Mouse (Mus musculus): ENCODE measurements around the gene Greb1. TPM values are rescaled to one million over a fixed set of nuclear protein-coding genes. Genes with fewer than 3 reads are reported as not detected.

Gene Greb1
- total RNA-seq, 1 experiment = 3.2 TPM

DNA sequence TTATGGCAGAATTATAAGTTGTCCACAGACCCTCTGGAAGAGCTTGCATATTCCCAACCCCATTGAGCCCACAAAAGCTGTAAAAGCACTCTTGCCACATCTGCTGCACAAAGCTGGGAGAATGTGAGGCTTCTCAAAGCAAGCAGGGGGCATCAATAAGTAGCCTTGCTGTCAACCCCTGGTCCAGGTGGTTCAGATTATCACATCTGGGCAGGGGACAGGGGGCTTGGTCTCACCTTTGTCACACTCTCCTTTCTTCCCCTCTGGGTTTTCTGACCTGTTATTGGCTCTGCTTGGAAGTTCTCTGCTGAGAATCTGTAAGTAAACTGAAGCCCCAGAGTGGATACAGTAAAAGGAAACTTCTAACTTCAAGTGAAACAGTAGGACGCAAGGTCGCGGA is 1.8 kb downstream of the Greb1 start:
- H3K9ac ChIP-seq (ENCODE audit: insufficient read depth, low read depth, low read length, poor library complexity, severe bottlenecking) = no peak overlapping the region
- H3K4me3 ChIP-seq (ENCODE audit: insufficient read depth in 1 of 2, low read depth in 1 of 2, low read length in 2 of 2, poor library complexity in 1 of 2, severe bottlenecking in 1 of 2) = no peak overlapping the region
- no peak overlapping the region for H3K27ac ChIP-seq (ENCODE audit: insufficient read depth, low read depth, low read length, poor library complexity, severe bottlenecking)
- in situ Hi-C loops (cut with MboI; ENCODE audit: low sequenced_read_pairs in 2 of 2, unreplicated experiment in 2 of 2) = no loop called here
- no peaks in the 10 kb centered on the region for H3K4me1 ChIP-seq (ENCODE audit: control insufficient read depth in 2 of 2, insufficient read depth in 2 of 2, low read length in 2 of 2, poor library complexity in 1 of 2)
- no peak for DNase-seq (ENCODE audit: low read depth, low spot score)
- no peaks in the 10 kb centered on the region for H3K36me3 ChIP-seq (ENCODE audit: control insufficient read depth, insufficient read depth, low read length, poor library complexity, severe bottlenecking)
- TF ChIP-seq MAFK (IDR thresholded peaks at IDR 0.05; ENCODE audit: insufficient read depth, low read depth, low read length) (no peak), ZNF384 (IDR thresholded peaks at IDR 0.05; ENCODE audit: low read depth, low read length) (no peak), HCFC1 (IDR thresholded peaks at IDR 0.05; ENCODE audit: borderline replicate concordance, insufficient read depth, low read length) (no peak), CHD2 (IDR thresholded peaks at IDR 0.05; ENCODE audit: low read depth, low read length) (no peak), ZC3H11A (IDR thresholded peaks at IDR 0.05; ENCODE audit: borderline replicate concordance, low read depth, low read length) (no peak)
- no peaks in the 10 kb centered on the region for H3K9me3 ChIP-seq (ENCODE audit: control insufficient read depth, insufficient read depth, low read depth, low read length)

DNA sequence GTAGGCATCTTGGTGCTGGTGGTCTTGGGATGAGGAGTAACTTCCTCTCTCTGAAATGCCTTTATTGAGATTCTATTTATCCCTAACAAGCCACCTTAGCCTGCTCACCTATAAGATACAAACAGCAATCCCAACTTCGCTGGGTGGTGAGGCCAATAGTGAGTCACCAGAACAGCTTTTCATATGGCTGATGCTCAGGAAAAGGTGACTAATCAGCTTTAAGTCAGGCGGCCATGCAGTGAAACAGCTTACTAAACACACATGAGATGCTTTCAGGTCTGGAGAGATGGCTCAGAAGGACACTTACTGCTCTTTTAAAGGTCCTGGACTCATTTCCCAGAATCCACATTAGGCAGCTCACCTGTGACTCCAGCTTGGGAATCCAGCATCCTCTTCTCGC is 4.9 kb downstream of the Greb1 start:
- no peak for DNase-seq (ENCODE audit: low read depth, low spot score)
- no peaks in the 10 kb centered on the region for H3K9me3 ChIP-seq (ENCODE audit: control insufficient read depth, insufficient read depth, low read depth, low read length)
- no peak for TF ChIP-seq MAFK (IDR thresholded peaks at IDR 0.05; ENCODE audit: insufficient read depth, low read depth, low read length)
- TF ChIP-seq ZNF384 (IDR thresholded peaks at IDR 0.05; ENCODE audit: low read depth, low read length) = no peak
- TF ChIP-seq ZC3H11A (IDR thresholded peaks at IDR 0.05; ENCODE audit: borderline replicate concordance, low read depth, low read length) = no peak
- no peak for TF ChIP-seq HCFC1 (IDR thresholded peaks at IDR 0.05; ENCODE audit: borderline replicate concordance, insufficient read depth, low read length)
- TF ChIP-seq CHD2 (IDR thresholded peaks at IDR 0.05; ENCODE audit: low read depth, low read length) = no peak
- no peak overlapping the region for H3K9ac ChIP-seq (ENCODE audit: insufficient read depth, low read depth, low read length, poor library complexity, severe bottlenecking)
- H3K36me3 ChIP-seq (ENCODE audit: control insufficient read depth, insufficient read depth, low read length, poor library complexity, severe bottlenecking) = no peaks in the 10 kb centered on the region
- H3K4me3 ChIP-seq (ENCODE audit: insufficient read depth in 1 of 2, low read depth in 1 of 2, low read length in 2 of 2, poor library complexity in 1 of 2, severe bottlenecking in 1 of 2) = no peak overlapping the region
- peaks cover 0 to 2% of the 10 kb centered on the region in 2 experiments; a peak in 1 of 4 replicates for H3K4me1 ChIP-seq (ENCODE audit: control insufficient read depth in 2 of 2, insufficient read depth in 2 of 2, low read length in 2 of 2, poor library complexity in 1 of 2)
- no peak overlapping the region for H3K27ac ChIP-seq (ENCODE audit: insufficient read depth, low read depth, low read length, poor library complexity, severe bottlenecking)
- in situ Hi-C loops (cut with MboI; ENCODE audit: low sequenced_read_pairs in 2 of 2, unreplicated experiment in 2 of 2) = no loop called here

DNA sequence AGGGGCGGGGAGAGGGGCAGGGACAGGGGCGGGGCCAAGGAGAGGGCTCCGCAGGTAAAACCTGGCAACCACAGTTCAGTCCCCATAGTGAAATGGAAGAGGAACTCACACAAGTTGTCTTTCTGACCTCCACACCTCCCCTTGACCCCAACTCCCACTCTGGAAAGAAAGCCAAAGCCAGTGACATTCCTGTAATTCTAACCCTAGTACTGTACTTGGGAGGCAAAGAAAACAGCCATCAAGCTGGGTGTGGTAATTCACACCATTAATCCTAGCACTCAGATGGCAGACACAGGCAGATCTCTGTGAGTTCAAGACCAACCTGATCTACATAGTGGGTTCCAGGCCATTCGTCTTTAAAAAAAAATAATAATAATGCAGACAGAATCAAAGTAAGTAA is 7.3 kb downstream of the Greb1 start:
- in situ Hi-C loops (cut with MboI; ENCODE audit: low sequenced_read_pairs in 2 of 2, unreplicated experiment in 2 of 2) = no loop called here
- Histone ChIP-seq H3K9me3 (ENCODE audit: control insufficient read depth, insufficient read depth, low read depth, low read length) (no peaks in the 10 kb centered on the region), H3K9ac (ENCODE audit: insufficient read depth, low read depth, low read length, poor library complexity, severe bottlenecking) (no peak overlapping the region), H3K27ac (ENCODE audit: insufficient read depth, low read depth, low read length, poor library complexity, severe bottlenecking) (no peak overlapping the region), H3K4me3 (ENCODE audit: insufficient read depth in 1 of 2, low read depth in 1 of 2, low read length in 2 of 2, poor library complexity in 1 of 2, severe bottlenecking in 1 of 2) (no peak overlapping the region), H3K4me1 (ENCODE audit: control insufficient read depth in 2 of 2, insufficient read depth in 2 of 2, low read length in 2 of 2, poor library complexity in 1 of 2) (peaks cover 0 to 2% of the 10 kb centered on the region in 2 experiments; a peak in 1 of 4 replicates), H3K36me3 (ENCODE audit: control insufficient read depth, insufficient read depth, low read length, poor library complexity, severe bottlenecking) (no peaks in the 10 kb centered on the region)
- TF ChIP-seq ZC3H11A (IDR thresholded peaks at IDR 0.05; ENCODE audit: borderline replicate concordance, low read depth, low read length) = no peak
- no peak for TF ChIP-seq CHD2 (IDR thresholded peaks at IDR 0.05; ENCODE audit: low read depth, low read length)
- no peak for TF ChIP-seq ZNF384 (IDR thresholded peaks at IDR 0.05; ENCODE audit: low read depth, low read length)
- no peak for TF ChIP-seq HCFC1 (IDR thresholded peaks at IDR 0.05; ENCODE audit: borderline replicate concordance, insufficient read depth, low read length)
- no peak for TF ChIP-seq MAFK (IDR thresholded peaks at IDR 0.05; ENCODE audit: insufficient read depth, low read depth, low read length)
- DNase-seq (ENCODE audit: low read depth, low spot score) = no peak

DNA sequence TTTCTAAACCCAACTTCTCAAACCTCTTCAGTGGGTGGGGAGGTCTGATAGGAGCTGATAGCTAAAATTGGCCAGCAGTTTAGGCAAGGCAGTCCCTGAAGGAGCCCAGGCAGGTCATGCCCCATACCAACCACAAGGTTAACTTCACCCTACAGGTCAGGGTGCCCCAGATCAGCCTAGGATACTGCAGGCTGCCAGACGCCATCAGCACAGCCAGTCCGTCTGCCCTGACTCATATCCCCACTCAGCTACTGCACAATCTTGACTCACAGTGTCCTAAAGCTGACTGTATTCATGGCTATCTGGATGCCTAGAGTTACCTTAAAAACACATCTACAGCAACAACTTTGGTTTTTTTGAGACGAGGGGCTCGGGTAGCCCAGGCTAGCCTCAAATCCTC is 10.2 kb downstream of the Greb1 start:
- Histone ChIP-seq H3K27ac (ENCODE audit: insufficient read depth, low read depth, low read length, poor library complexity, severe bottlenecking) (no peak overlapping the region), H3K4me3 (ENCODE audit: insufficient read depth in 1 of 2, low read depth in 1 of 2, low read length in 2 of 2, poor library complexity in 1 of 2, severe bottlenecking in 1 of 2) (no peak overlapping the region), H3K4me1 (ENCODE audit: control insufficient read depth in 2 of 2, insufficient read depth in 2 of 2, low read length in 2 of 2, poor library complexity in 1 of 2) (peaks cover 0 to 2% of the 10 kb centered on the region in 2 experiments; a peak in 1 of 4 replicates), H3K9me3 (ENCODE audit: control insufficient read depth, insufficient read depth, low read depth, low read length) (no peaks in the 10 kb centered on the region), H3K36me3 (ENCODE audit: control insufficient read depth, insufficient read depth, low read length, poor library complexity, severe bottlenecking) (no peaks in the 10 kb centered on the region), H3K9ac (ENCODE audit: insufficient read depth, low read depth, low read length, poor library complexity, severe bottlenecking) (no peak overlapping the region)
- in situ Hi-C loops (cut with MboI; ENCODE audit: low sequenced_read_pairs in 2 of 2, unreplicated experiment in 2 of 2) = no loop called here
- no peak for DNase-seq (ENCODE audit: low read depth, low spot score)
- TF ChIP-seq HCFC1 (IDR thresholded peaks at IDR 0.05; ENCODE audit: borderline replicate concordance, insufficient read depth, low read length) = no peak
- TF ChIP-seq ZC3H11A (IDR thresholded peaks at IDR 0.05; ENCODE audit: borderline replicate concordance, low read depth, low read length) = no peak
- no peak for TF ChIP-seq MAFK (IDR thresholded peaks at IDR 0.05; ENCODE audit: insufficient read depth, low read depth, low read length)
- no peak for TF ChIP-seq ZNF384 (IDR thresholded peaks at IDR 0.05; ENCODE audit: low read depth, low read length)
- TF ChIP-seq CHD2 (IDR thresholded peaks at IDR 0.05; ENCODE audit: low read depth, low read length) = no peak

DNA sequence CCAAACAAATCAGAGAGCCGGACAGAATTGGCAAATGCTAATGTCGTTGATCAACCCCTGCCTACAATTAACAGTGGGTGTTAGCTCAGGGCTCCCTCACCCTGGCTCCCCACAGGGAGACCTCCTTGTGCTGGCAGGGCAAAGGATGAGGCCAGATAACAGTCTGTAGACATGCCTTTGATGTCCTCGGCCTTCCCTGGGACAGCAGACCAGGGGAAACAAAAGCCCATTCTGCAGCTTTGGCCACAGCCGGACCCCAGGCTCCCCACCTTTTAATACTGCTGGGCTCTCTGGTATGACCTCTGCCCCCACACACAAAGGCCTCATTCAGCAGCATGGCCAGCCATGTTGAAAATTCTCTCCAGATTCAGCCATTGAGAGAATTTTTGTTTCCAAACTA is 10.9 kb downstream of the Greb1 start:
- no peak for TF ChIP-seq ZNF384 (IDR thresholded peaks at IDR 0.05; ENCODE audit: low read depth, low read length)
- no peak for TF ChIP-seq ZC3H11A (IDR thresholded peaks at IDR 0.05; ENCODE audit: borderline replicate concordance, low read depth, low read length)
- no peak for TF ChIP-seq CHD2 (IDR thresholded peaks at IDR 0.05; ENCODE audit: low read depth, low read length)
- TF ChIP-seq HCFC1 (IDR thresholded peaks at IDR 0.05; ENCODE audit: borderline replicate concordance, insufficient read depth, low read length) = no peak
- TF ChIP-seq MAFK (IDR thresholded peaks at IDR 0.05; ENCODE audit: insufficient read depth, low read depth, low read length) = no peak
- H3K27ac ChIP-seq (ENCODE audit: insufficient read depth, low read depth, low read length, poor library complexity, severe bottlenecking) = no peak overlapping the region
- no peak for DNase-seq (ENCODE audit: low read depth, low spot score)

More for the DNA sequence above, 10.9 kb downstream of the Greb1 start:
- H3K4me1 ChIP-seq (ENCODE audit: control insufficient read depth in 2 of 2, insufficient read depth in 2 of 2, low read length in 2 of 2, poor library complexity in 1 of 2) = peaks cover 0 to 2% of the 10 kb centered on the region in 2 experiments; a peak in 1 of 4 replicates
- H3K9ac ChIP-seq (ENCODE audit: insufficient read depth, low read depth, low read length, poor library complexity, severe bottlenecking) = no peak overlapping the region
- no peaks in the 10 kb centered on the region for H3K9me3 ChIP-seq (ENCODE audit: control insufficient read depth, insufficient read depth, low read depth, low read length)
- H3K4me3 ChIP-seq (ENCODE audit: insufficient read depth in 1 of 2, low read depth in 1 of 2, low read length in 2 of 2, poor library complexity in 1 of 2, severe bottlenecking in 1 of 2) = no peak overlapping the region
- no peaks in the 10 kb centered on the region for H3K36me3 ChIP-seq (ENCODE audit: control insufficient read depth, insufficient read depth, low read length, poor library complexity, severe bottlenecking)
- in situ Hi-C loops (cut with MboI; ENCODE audit: low sequenced_read_pairs in 2 of 2, unreplicated experiment in 2 of 2) = no loop called here
